Mouse (Mus musculus) embryonic stem cell, embryonic (primary cell): Measurements from ENCODE around the gene Itga10.

ENCODE experiments used
- CTCF ChIA-PET, 4 experiments: fragments of 300-600 bp in 2 of 4; fragments of 350-600 bp in 2 of 4; sonication (Branson Sonifier 250); formaldehyde crosslinking; loops; one replicate each; lab custom pipeline; 2022; ENCODE audit warnings: inconsistent platforms in 2 of 4; lab: Charles Lee
- POLR2A ChIA-PET, 4 experiments: fragments of 300-600 bp in 2 of 4; fragments of 350-600 bp in 2 of 4; sonication (Branson Sonifier 250); formaldehyde crosslinking; loops; one replicate each; lab custom pipeline; 2022; ENCODE audit warnings: antibody characterized with exemption in 4 of 4, inconsistent platforms in 1 of 4; lab: Charles Lee

Itga10 gene

DNA sequence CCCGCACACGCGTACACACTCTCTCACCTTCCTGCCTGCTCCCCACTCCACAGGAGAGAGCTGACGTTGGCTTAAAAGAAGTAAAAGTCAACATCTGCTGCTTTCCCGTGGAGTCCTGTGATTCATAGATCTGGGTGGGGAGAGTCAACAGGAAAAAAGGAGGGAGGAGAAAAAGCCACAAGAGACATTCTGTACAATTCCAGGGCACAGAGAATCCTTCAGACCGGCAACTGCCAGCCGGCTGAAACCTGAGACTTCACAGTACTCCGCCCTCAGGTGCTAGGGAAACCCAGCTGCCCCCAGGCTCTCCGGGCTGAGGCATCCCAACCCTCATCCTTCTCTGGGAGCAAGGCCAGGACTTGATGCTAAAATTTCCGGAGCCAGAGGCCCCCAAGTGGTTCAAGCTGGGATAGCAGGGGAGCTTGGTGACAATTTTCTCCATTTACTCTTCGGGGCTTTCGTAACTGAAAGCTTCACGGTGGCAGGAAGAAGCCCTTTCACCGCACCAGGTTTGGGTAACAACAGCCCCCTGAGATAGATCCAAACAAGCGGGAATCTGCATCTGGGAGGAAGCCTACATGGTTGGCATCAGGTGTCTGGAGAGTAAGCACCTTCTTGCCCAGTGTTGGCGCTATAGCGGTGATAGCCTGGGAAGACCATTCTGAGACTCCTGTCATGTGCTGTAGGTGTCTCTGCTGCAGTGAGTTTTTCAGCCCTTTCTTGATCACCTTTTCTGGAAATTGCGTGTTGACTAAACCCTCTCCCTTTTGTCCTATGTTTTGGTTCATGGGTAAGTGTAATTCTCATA is 18.3 kb downstream of the Itga10 start:
- CTCF ChIA-PET: interaction anchor here (0.5 to 2.1 kb wide), 81 partner anchors 9 to 337 kb away, joined by 3 to 29 read pairs (median 5); partner anchors contain the start of genes Nudt17 (in 4 of the 4), Itga10 (in 3 of the 4), Polr3gl (in 3 of the 4) and Ankrd34a (in 2 of the 4)
- POLR2A ChIA-PET: interaction anchor here (0.5 to 3.4 kb wide), 69 partner anchors 8 to 675 kb away, joined by 3 to 28 read pairs (median 4); partner anchors contain the start of genes Nudt17 (in 4 of the 4), Pias3 (in 3 of the 4), Rbm8a (in 3 of the 4) and Gm16253 (in 2 of the 4)

DNA sequence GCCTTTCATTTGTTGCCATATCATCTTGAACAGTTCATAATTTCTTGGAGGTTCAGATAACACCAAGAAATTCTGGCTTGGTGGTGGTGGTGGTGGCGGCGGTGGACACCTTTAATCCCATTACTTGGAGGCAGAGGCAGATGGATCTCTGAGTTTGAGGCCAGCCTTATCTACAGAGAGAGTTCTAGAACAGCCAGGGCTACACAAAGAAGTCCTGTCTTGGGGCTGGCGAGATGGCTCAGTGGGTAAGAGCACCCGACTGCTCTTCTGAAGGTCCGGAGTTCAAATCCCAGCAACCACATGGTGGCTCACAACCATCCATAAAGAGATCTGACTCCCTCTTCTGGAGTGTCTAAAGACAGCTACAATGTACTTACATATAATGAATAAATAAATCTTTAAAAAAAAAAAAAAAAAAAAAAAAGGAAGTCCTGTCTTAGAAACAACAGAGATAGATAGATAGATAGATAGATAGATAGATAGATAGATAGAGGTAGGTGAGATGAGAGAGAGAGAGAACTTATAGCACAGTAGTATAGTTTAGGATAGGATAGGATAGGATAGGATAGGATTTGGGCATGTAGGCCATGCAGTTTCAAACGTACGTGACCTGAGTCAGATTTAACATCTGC is 20.5 kb downstream of the Itga10 start:
- ChIA-PET CTCF (interaction anchor here in 3 of 4 experiments (0.8 to 2.0 kb wide), 6 partner anchors 15 to 405 kb away, joined by 3 to 15 read pairs (median 4); no protein-coding TSS in a partner anchor), POLR2A (interaction anchor here in 2 of 4 experiments (0.7 to 1.3 kb wide), 4 partner anchors 26 to 196 kb away, joined by 3 to 5 read pairs (median 4); partner anchors contain the start of gene Nudt17 (in 1 of the 2))

DNA sequence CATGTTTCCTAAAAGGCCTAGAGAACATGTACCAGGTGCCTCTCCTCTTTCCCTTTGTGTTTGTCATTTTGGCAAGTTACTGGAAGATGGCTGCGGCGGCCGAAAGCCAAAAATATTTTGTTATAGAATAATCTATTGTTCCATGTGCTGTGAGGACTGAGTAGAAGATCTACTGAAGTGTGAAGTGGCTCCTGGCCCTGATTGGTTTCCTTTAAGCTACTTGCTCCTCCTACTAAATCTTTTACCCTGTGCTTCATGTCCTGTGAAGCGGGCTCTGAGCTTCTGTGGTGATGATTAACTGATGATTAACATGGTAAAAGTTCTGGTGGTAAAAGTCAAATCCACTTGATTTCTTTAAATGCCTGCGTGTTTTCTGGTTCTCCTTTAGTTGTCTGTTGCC is 21.5 kb downstream of the Itga10 start:
- POLR2A ChIA-PET: interaction anchor here in 2 of 4 experiments (0.7 to 2.5 kb wide), 12 partner anchors 9 to 41 kb away, joined by 3 to 15 read pairs (median 4); partner anchors contain the start of genes Pias3 (in 2 of the 2), Nudt17 (in 1 of the 2) and Rbm8a (in 1 of the 2)
- CTCF ChIA-PET: interaction anchor here (0.6 to 2.6 kb wide), 23 partner anchors 9 to 110 kb away, joined by 3 to 19 read pairs (median 4); partner anchors contain the start of genes Nudt17 (in 3 of the 4), Itga10 (in 1 of the 4), Pias3 (in 1 of the 4) and Polr3gl (in 1 of the 4)

DNA sequence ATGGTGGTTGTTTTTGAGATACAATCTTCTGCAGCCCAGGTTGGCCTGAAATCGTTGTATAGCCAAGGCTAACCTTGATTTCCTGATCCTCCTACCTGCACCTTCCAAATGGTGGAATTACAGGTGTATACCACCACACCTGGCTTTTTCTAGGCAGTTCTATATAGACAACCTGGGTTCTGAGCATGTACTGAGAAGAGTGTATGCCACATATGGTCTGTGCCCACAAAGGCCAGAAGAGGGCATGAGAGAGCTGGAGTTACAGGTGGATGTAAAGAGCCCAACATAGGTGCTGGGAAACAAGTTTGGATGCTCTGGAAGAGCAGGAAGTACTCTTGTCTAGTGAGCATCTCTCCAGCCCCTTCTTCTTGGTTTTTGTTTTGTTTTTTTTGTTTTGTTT is 21.9 kb downstream of the Itga10 start:
- CTCF ChIA-PET: interaction anchor here (0.5 to 2.6 kb wide), 30 partner anchors 8 to 165 kb away, joined by 3 to 19 read pairs (median 4); partner anchors contain the start of genes Nudt17 (in 3 of the 4), Itga10 (in 2 of the 4), Pias3 (in 1 of the 4) and Polr3gl (in 1 of the 4)
- POLR2A ChIA-PET: interaction anchor here (0.6 to 2.5 kb wide), 15 partner anchors 9 to 41 kb away, joined by 3 to 15 read pairs (median 3); partner anchors contain the start of genes Nudt17 (in 3 of the 4), Pias3 (in 2 of the 4) and Rbm8a (in 1 of the 4)

DNA sequence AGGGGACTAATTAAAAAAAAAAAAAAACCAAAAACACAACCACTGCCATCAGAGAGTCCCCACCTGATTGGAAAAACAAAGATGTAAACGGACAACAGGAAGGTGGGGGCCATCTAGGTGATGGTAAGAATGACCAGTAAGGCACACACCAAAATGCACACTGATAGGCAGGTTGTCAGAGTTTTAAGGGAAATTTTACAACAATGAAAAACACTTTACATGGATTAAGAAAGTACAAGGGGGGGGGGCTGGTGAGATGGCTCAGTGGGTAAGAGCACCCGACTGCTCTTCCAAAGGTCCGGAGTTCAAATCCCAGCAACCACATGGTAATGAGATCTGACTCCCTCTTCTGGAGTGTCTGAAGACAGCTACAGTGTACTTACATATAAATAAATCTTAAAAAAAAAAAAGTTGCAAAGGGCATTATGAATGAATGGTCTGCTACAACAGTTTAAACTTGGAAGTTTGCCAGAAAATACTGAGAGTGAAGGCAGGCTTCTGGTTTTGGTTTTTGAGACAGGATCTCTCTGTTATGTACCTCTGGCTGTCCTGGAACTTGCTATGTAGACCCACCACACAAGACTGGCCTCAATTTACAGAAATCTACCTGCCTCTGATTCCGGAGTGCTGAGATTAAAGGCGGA is 23.2 kb downstream of the Itga10 start:
- CTCF ChIA-PET: interaction anchor here (0.6 to 2.6 kb wide), 9 partner anchors 16 to 40 kb away, joined by 4 to 19 read pairs (median 6); partner anchors contain the start of gene Nudt17 (in 2 of the 4)
- POLR2A ChIA-PET: interaction anchor here in 3 of 4 experiments (0.7 to 2.5 kb wide), 9 partner anchors 12 to 92 kb away, joined by 3 to 15 read pairs (median 5); partner anchors contain the start of genes Nudt17 (in 3 of the 3), Pias3 (in 2 of the 3) and Gm16253 (in 1 of the 3)

DNA sequence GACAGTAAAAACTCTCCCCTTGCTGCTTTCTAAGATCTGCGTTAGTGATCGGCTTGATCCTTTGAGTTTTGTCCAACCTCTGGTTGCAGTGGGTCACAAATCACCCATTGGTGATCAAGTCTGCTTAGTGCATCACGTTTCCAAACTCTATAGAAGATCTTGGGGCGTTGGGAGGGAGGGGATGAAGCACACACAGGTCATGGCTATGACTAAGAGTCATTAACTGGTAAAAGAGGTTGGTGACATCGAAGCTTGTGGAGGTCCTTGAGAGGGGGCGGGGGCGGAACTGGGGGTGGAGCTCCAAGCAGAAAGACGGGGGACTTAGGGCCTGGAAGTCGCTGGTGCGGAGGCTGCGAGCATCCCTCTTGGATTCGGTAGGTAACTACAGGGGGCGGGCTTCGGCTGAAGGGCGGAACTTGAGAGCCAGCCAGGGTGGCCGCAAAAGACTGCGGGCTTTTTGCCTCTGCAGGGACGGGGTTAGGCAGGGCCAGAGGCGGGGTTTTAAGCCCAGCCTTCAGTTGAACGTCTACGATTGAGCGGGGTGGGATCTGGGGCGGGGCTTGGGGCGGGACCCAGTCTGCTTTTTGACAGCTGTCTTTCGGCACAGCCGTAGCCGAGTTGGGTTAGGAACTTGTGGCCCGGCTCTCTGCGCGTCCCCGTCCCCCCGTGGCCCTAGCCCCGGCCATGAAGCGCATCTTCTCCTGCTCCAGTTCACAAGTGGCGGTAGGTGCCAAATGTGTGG is 24.5 kb downstream of the Itga10 start, which contains the start of gene Ankrd35:
TSS of gene Ankrd35 (plus strand) at position 405 of the 742 bp plus-strand sequence.
- CTCF ChIA-PET: interaction anchor here in 3 of 4 experiments (0.5 to 2.1 kb wide), 23 partner anchors 10 to 38 kb away, joined by 3 to 17 read pairs (median 5); partner anchors contain the start of genes Nudt17 (in 2 of the 3), Itga10 (in 1 of the 3) and Pias3 (in 1 of the 3)

DNA sequence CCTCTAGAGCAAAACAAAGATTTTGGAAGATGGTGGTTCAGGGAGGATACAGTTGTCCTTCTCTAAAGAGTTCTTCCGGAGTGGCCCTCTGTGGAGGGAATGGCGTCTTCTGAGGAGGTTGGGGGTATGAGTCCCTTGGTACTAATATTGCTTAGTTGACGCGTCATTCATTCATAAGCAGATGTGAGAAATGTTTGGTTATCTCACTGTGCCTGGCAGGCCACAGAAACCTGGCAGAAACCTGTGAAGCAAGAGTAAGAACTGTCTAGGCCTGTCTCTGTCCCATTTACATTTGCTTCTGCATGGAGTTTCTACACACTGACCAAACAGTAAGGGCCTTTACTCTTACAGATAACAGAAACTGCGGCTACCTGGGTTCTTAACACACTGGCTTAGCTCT is 26.1 kb downstream of the Itga10 start:
- POLR2A ChIA-PET: interaction anchor here in 3 of 4 experiments (0.8 to 18.1 kb wide), 4 partner anchors 13 to 114 kb away, joined by 3 to 317 read pairs (median 19); partner anchors contain the start of genes Pias3 (in 2 of the 3) and Txnip (in 1 of the 3)
- CTCF ChIA-PET: interaction anchor here in 1 of 4 experiments (2.1 kb wide), 1 partner anchor 37 kb away, joined by 8 read pairs; the partner anchor contains the start of gene Nudt17

More for the DNA sequence above, 24.5 kb downstream of the Itga10 start, which contains the start of gene Ankrd35:
- POLR2A ChIA-PET: interaction anchor here (0.6 to 18.1 kb wide), 33 partner anchors 8 to 392 kb away, joined by 3 to 317 read pairs (median 5); partner anchors contain the start of genes Pias3 (in 4 of the 4), Gm16253 (in 2 of the 4), Nudt17 (in 2 of the 4) and Gm42957 (in 1 of the 4)

DNA sequence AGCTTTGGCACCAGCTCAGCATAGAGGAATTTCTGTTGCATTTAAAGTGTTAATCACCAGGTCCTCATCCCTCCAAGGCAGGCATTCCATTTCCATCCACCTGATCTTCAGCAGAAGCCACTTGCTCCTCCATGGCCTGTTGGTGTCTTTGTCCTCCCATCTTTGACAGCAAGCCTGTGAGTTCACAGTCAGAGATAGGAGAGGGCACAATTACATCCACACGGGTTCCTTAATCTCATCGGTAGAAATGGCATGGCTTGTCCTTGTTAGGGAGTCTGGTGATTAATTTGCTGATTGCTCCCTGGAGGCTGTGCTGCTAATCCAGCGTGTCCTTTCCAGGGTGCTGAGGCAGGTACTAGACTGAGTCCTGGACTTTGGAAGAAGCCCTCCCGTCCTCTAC is 28.1 kb downstream of the Itga10 start:
- ChIA-PET POLR2A (interaction anchor here in 3 of 4 experiments (0.5 to 18.1 kb wide), 25 partner anchors 10 to 605 kb away, joined by 3 to 317 read pairs (median 10); partner anchors contain the start of genes Nudt17 (in 3 of the 3), Pias3 (in 3 of the 3), Rbm8a (in 2 of the 3) and Gm16253 (in 1 of the 3)), CTCF (interaction anchor here in 3 of 4 experiments (1.1 to 3.9 kb wide), 7 partner anchors 10 to 35 kb away, joined by 3 to 20 read pairs (median 5); partner anchors contain the start of genes Nudt17 (in 2 of the 3) and Pias3 (in 1 of the 3))

DNA sequence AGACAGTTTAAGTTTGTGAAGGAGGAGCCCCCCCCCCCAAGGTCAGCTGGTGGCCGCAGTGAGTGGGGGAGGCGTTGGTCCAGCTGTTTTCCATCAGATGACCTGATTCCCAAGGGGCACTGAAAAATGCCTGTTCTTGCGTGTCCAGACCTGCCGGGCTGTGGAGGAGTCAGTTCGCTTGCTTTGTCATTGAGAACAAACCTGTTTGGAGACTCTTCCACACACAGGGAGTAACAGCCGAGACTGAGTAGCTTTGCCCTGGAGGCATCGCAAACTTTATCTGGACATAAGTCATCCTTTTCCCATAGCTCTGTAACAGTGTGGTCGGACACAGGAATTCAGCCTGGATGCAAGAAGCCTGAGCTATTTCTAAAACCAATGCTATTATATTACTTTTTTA is 29.1 kb downstream of the Itga10 start:
- POLR2A ChIA-PET: interaction anchor here in 3 of 4 experiments (0.6 to 18.1 kb wide), 41 partner anchors 9 to 675 kb away, joined by 3 to 317 read pairs (median 8); partner anchors contain the start of genes Pias3 (in 3 of the 3), Nudt17 (in 2 of the 3), Rbm8a (in 2 of the 3) and Txnip (in 2 of the 3)

DNA sequence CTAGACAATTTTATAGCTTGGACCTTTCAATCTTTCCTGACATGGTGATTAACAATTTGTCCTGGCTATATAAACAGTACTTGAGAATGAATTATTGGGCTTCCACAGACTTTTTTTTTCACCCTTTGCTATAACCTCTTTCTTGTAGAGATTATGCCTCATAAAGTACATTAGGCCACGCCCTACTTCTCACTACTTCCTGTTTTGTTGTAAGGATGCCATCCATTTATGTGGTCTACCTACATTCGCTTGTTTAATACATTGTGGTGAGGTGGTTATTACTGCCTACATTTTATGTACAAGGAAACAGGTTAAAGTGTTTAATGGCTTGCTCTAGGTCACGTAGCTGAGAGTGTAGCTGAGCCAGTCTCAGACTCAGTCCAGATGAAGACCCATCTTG is 29.8 kb downstream of the Itga10 start:
- CTCF ChIA-PET: interaction anchor here in 3 of 4 experiments (0.7 to 3.9 kb wide), 27 partner anchors 8 to 636 kb away, joined by 3 to 20 read pairs (median 5); partner anchors contain the start of genes Pias3 (in 3 of the 3), Nudt17 (in 2 of the 3), Gm16253 (in 1 of the 3) and Lix1l (in 1 of the 3)
- POLR2A ChIA-PET: interaction anchor here (0.6 to 18.1 kb wide), 70 partner anchors 7 to 674 kb away, joined by 3 to 317 read pairs (median 5); partner anchors contain the start of genes Pias3 (in 4 of the 4), Nudt17 (in 3 of the 4), Rbm8a (in 3 of the 4) and Gm16253 (in 2 of the 4)

More for the DNA sequence above, 29.1 kb downstream of the Itga10 start:
- CTCF ChIA-PET: interaction anchor here in 3 of 4 experiments (0.6 to 3.9 kb wide), 19 partner anchors 10 to 797 kb away, joined by 3 to 20 read pairs (median 5); partner anchors contain the start of genes Nudt17 (in 2 of the 3), Pias3 (in 2 of the 3) and Polr3gl (in 1 of the 3)

DNA sequence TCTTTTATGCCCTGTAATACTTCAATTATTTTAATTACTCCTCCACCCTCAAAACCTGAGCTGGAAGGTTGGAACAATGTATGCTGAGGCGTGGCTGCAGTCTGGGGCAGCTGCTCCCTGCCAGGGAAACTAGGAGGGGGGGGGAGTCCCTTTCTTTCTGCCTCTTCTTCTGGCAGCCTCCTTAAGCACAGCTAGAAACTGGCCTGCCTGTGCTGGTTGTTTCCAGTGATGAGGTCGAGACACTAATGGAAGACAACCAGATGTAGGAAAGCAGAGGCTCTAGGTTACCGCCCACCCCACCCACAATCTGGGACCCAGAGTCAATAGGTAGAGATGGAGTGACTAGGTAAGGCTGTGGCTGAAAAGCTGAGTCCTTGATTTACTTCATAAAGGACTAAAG is 30.3 kb downstream of the Itga10 start:
- ChIA-PET POLR2A (interaction anchor here (0.6 to 18.1 kb wide), 65 partner anchors 8 to 527 kb away, joined by 3 to 317 read pairs (median 5); partner anchors contain the start of genes Pias3 (in 4 of the 4), Nudt17 (in 3 of the 4), Rbm8a (in 3 of the 4) and Gm16253 (in 2 of the 4)), CTCF (interaction anchor here in 3 of 4 experiments (0.6 to 3.9 kb wide), 27 partner anchors 9 to 875 kb away, joined by 3 to 20 read pairs (median 5); partner anchors contain the start of genes Pias3 (in 3 of the 3), Nudt17 (in 2 of the 3), Gm16253 (in 1 of the 3) and Lix1l (in 1 of the 3))

DNA sequence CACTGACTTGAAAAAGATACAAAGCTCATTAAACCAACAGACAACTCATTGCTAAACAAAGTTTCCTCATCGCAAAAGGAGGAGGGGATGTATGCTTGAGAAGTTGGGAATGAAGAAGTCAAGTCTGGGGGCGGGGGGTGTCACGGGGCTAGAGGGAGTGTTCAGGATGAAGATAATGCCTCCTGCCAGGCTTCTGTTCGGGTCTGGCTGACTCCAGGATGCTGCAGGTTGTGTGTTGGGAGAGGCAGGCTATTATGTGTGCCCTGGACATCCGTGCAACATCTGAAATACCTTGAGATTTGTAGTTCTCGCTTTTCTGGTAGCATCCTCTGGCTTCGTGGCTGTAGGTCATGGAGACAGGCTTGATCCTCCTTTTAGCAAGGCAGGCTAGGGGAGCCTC is 33.1 kb downstream of the Itga10 start:
- CTCF ChIA-PET: interaction anchor here in 3 of 4 experiments (0.6 to 2.7 kb wide), 4 partner anchors 11 to 45 kb away, joined by 3 to 6 read pairs (median 5); partner anchors contain the start of gene Pias3 (in 2 of the 3)

DNA sequence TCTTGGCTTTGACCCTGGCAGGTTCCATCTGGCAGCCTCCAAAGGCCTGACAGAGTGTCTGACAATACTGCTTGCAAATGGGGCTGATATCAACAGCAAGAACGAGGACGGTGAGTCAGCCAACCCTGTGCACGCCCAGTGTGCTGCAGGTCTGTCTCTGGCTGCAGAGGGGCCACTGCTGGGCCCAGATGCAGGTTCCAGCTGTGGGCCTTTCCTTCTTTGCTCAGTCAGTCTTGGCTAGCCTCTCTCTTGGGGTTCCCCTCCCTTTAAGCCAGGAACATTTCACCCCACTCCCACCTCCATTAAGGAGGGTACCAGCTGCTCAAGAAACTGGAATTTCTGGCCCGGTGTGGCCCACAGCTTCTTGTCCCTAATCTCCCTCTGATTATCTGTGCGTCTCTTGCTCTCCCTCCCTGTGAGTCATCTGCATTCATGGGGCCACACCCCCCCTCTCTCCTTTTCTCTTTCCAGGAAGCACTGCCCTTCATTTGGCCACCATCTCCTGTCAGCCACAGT is 33.8 kb downstream of the Itga10 start:
- CTCF ChIA-PET: interaction anchor here in 2 of 4 experiments (1.4 to 2.7 kb wide), 4 partner anchors 12 to 26 kb away, joined by 3 to 11 read pairs (median 4); partner anchors contain the start of gene Pias3 (in 1 of the 2)
- POLR2A ChIA-PET: interaction anchor here in 3 of 4 experiments (0.7 to 18.1 kb wide), 20 partner anchors 9 to 410 kb away, joined by 3 to 317 read pairs (median 5); partner anchors contain the start of genes Ankrd35 (in 2 of the 3), Pias3 (in 2 of the 3), Txnip (in 2 of the 3) and Gm16253 (in 1 of the 3)

More for the DNA sequence above, 33.1 kb downstream of the Itga10 start:
- POLR2A ChIA-PET: interaction anchor here in 3 of 4 experiments (0.6 to 18.1 kb wide), 20 partner anchors 8 to 409 kb away, joined by 3 to 317 read pairs (median 4); partner anchors contain the start of genes Gm16253 (in 2 of the 3), Pias3 (in 2 of the 3), Ankrd35 (in 1 of the 3) and Hist2h2bb (in 1 of the 3)
